Mouse (Mus musculus) brain, embryonic 14.5 days (tissue): ENCODE measurements around the gene Ugt1a1.

Source experiments
- CTCF ChIP-seq: fragments of 200-500 bp; IDR thresholded peaks from 2 replicates; pipeline ENCODE4 v1.5.1; 2012; ENCODE audit warnings: inconsistent platforms, mild to moderate bottlenecking, moderate library complexity, borderline replicate concordance; ENCODE audit not compliant: insufficient read depth, insufficient read length; ENCODE audit errors: extremely low read depth
- POLR2A ChIP-seq: fragments of 200-500 bp; IDR thresholded peaks from 2 replicates; pipeline ENCODE4 v1.6.1; 2012; ENCODE audit warnings: mild to moderate bottlenecking, inconsistent platforms, borderline replicate concordance; ENCODE audit not compliant: poor library complexity, insufficient read depth, insufficient read length, severe bottlenecking; ENCODE audit errors: extremely low read depth

- no peak for TF ChIP-seq POLR2A
- no peak for TF ChIP-seq CTCF
Measured at GRCm38 (mm10) chr1:88223591-88223990, 11.8 kb downstream of the Ugt1a1 start.
